11 mouse cellular contexts compared by ENCODE assay signal in genomic region chr11:65745707-65746333, GRCm38 (mm10). TPM values are rescaled to one million over a fixed set of nuclear protein-coding genes. Genes with fewer than 3 reads are reported as not detected.
DNase-seq lines count a peak whose midpoint lies in the region; ATAC-seq and TF ChIP-seq lines count a peak whose summit lies in the region.
"Had no signal": no experiment of that assay in that cellular context is flagged by ENCODE, and none has a peak within 500 bp of the region (broad histone marks: within the 10 kb centered on the region; RNA-seq: fewer than 3 reads in every experiment).

No protein-coding gene starts in this region.

- no peak overlapping the region for H3K4me2 ChIP-seq in neural tube, embryonic 13.5 days
- no peak overlapping the region for H3K4me2 ChIP-seq in heart, embryonic 11.5 days

- H3K27ac ChIP-seq in neural tube, embryonic 13.5 days (replicated peaks): peak overlapping the region; percentile 43
- peak overlapping the region; percentile 89 for H3K27ac ChIP-seq in left cerebral cortex, adult 2 months
- no peak overlapping the region for H3K27ac ChIP-seq in heart, embryonic 11.5 days (ENCODE audit: low read depth, low read length)

- H3K27me3 ChIP-seq in neural tube, embryonic 13.5 days: no peaks in the 10 kb centered on the region
- no peaks in the 10 kb centered on the region for H3K27me3 ChIP-seq in heart, embryonic 11.5 days (ENCODE audit: control insufficient read depth, insufficient read depth, low read length)

- H3K4me1 ChIP-seq in neural tube, embryonic 13.5 days (replicated peaks): peaks cover 10% of the 10 kb centered on the region
- H3K4me1 ChIP-seq in heart, embryonic 11.5 days (ENCODE audit: control insufficient read depth, insufficient read depth, low read length): peaks cover 5% of the 10 kb centered on the region; the same call in 1 of the 2 replicates

- ATAC-seq in neural tube, embryonic 13.5 days (ENCODE audit: low read depth): peak; percentile 50; the same call in 1 of the 2 replicates
- no peak for ATAC-seq in heart, embryonic 11.5 days (replicated peaks; ENCODE audit: insufficient number of reproducible peaks, low FRiP score, low TSS enrichment)
- ATAC-seq: inflammation-experienced regulatory T-cells, adult 6 months had no signal

- intact Hi-C loops in left cerebral cortex, adult 2 months (cut with DNase I): no loop called here

- peak; percentile 37 to 38 for DNase-seq in cerebellum, adult 18-20 months
- DNase-seq in cerebellum, postnatal 4 days (ENCODE audit: low spot score in 2 of 2): no peak
- no peak for DNase-seq in neural tube, embryonic 10.5 days (ENCODE audit: extremely low spot score, low spot score)
- DNase-seq in left cerebral cortex, adult 2 months (ENCODE audit: extremely low spot score in 1 of 2, low spot score in 2 of 2): peak in 1 of 2 experiments; percentile 43
- DNase-seq in telencephalon, adult 2 months (ENCODE audit: low read depth, low spot score): peak; percentile 84
- no peak for DNase-seq in urinary bladder, postnatal 36 days (ENCODE audit: low spot score in 2 of 2)
- DNase-seq: lung, postnatal 14 days had no signal

- no peaks in the 10 kb centered on the region for H3K36me3 ChIP-seq in neural tube, embryonic 13.5 days
- no peaks in the 10 kb centered on the region for H3K36me3 ChIP-seq in heart, embryonic 11.5 days (ENCODE audit: control insufficient read depth, insufficient read depth, low read length)

- no peak overlapping the region for H3K4me3 ChIP-seq in neural tube, embryonic 13.5 days
- H3K4me3 ChIP-seq in left cerebral cortex, adult 2 months: peak overlapping the region; percentile 19; the same call in 1 of the 2 replicates
- no peak overlapping the region for H3K4me3 ChIP-seq in heart, embryonic 11.5 days (ENCODE audit: low read depth, low read length)
- H3K4me3 ChIP-seq: erythroblast, embryonic 14.5 days had no signal

- 79% methylated on average over 8 of the region's 8 CpGs for WGBS in neural tube, embryonic 13.5 days
- WGBS in heart, embryonic 11.5 days (ENCODE audit: insufficient replicate concordance): 85% methylated on average over 8 of the region's 8 CpGs

- no peak for TF ChIP-seq CTCF in left cerebral cortex, adult 2 months (IDR thresholded peaks at IDR 0.05)

- H3K9ac ChIP-seq in neural tube, embryonic 13.5 days: no peak overlapping the region
- H3K9ac ChIP-seq in heart, embryonic 11.5 days (ENCODE audit: low read depth, low read length): no peak overlapping the region

- no peaks in the 10 kb centered on the region for H3K9me3 ChIP-seq in neural tube, embryonic 13.5 days
- H3K9me3 ChIP-seq in heart, embryonic 11.5 days (replicated peaks; ENCODE audit: control insufficient read depth, low read length): no peaks in the 10 kb centered on the region

RNA-seq across cellular contexts. Expression of gene Map2k4, which starts 42.3 kb away (rescaled TPM):
- polyA plus RNA-seq in neural tube, embryonic 13.5 days (2015; fragmentation: Nextera tagmentation; extraction: Ambion mirVana): 80.9 and 93.9 TPM in 2 replicates
- total RNA-seq in left cerebral cortex, adult 2 months (2021): 100 to 1,000 TPM; 185 to 192 TPM
- 80.0 and 81.5 TPM in 2 replicates for polyA plus RNA-seq in heart, embryonic 11.5 days (2014; fragmentation: Nextera tagmentation; extraction: Ambion mirVana)

Comparison
In these comparisons a context has a peak if more than half of its experiments do, and no peak if none do; other contexts are left out.
1. DNase-seq: peak in cerebellum, adult 18-20 months (2 of 2) and telencephalon, adult 2 months (single experiment); none in cerebellum, postnatal 4 days (0 of 2), neural tube, embryonic 10.5 days (single experiment) and urinary bladder, postnatal 36 days (0 of 2).